Mouse (Mus musculus) v-Abl transformed pro-B cells (cell line): Measurements from ENCODE around the gene Coq5.

Experiments
- in situ Hi-C, 2 experiments: fragments of 400-800 bp; cut with MboI; formaldehyde crosslinking; loops; one replicate each; pipeline ENCODE4 v1.15.1; 2025; ENCODE audit not compliant: unreplicated experiment in 2 of 2

Coq5 gene

DNA sequence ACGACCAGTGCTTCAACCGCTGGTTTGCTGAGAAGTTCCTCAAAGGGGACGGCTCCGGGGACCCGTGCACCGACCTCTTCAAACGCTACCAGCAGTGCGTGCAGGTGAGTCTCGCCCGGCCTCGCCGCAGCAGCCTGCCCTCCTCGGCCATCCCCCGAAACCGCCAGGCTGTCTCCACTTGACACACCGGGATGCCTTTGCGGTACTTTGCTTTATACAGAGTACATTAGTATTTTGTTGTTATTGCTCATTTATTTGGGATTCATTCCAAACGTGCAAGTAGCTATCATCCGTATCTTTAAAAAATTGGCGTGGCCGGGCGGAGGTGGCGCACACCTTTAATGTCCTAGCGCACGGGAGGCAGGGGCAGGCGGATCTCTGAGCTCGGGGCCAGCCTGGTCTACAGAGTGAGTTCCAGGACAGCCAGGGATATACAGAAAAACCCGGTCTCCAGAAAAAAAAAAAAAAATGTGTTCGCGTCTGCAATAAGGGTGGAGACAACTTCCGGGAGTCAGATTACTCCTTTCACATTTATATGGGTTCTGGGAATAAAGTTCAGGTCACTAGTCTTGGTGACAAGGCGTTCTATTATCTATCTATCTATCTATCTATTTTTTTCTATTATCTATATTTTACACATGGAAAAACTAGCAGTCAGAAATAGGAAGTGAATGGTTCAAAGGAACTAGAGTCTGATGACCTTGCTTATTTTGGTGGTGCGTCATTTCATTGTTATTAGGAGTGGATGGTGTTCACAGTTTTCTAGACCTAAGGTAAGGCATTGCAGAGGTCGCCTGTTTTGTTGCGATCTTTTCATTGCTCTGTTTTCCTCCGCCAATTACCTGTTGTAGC lies 62.1 kb downstream of the Coq5 start:
- in situ Hi-C loops = loop anchor here in 1 of 2 experiments (10.0 kb wide), 2 partner anchors 157 to 217 kb away; no protein-coding TSS in a partner anchor
